Mouse (Mus musculus) liver, postnatal 0 days (tissue): ENCODE measurements at regions not wholly inside any gene's neighbourhood (a gene's known extent, or its start where the extent isn't known, plus 50 kb on each side); places are given as distances from the start of the nearest gene placed in this dataset.

ENCODE experiments used
- CTCF ChIP-seq: sonication (generic); IDR thresholded peaks from 2 replicates; pipeline ENCODE4 v1.5.1; 2016; ENCODE audit warnings: antibody characterized with exemption, low read depth
- EP300 ChIP-seq: IDR thresholded peaks from 2 replicates; pipeline ENCODE4 v1.6.1; 2016; ENCODE audit warnings: antibody characterized with exemption, low read depth, mild to moderate bottlenecking

DNA sequence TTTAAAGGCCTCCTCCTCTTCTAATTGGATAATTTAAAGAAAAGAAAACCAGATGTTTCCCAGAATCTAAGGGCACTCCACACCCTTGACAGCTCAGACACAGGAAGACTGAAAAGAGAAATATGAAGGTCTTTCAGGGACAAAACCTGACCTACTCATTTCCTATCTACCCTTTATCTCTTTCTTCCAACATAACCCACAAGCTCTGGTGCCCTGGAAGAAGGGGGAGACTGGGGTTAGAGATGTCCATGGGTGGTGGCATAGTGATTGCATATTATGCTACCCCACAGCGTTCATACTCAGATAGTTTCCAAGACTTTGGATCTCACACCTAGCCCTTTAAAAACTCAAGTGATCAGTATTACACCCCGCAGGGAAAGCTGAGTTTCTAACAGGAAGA lies 105.8 kb upstream of the Vldlr start:
- no peak for TF ChIP-seq CTCF
- no peak for TF ChIP-seq EP300
